Mouse (Mus musculus) c-Kit-positive CD71-positive TER-119-negative erythroid progenitor cells, embryonic 14.5 days (primary cell): ENCODE results near the gene Gnptab.

Source experiments
- DNase-seq: peaks from one replicate; pipeline ENCODE4 v3.0.0-alpha.2; 2013; ENCODE audit warnings: low read depth

Gnptab gene

DNA sequence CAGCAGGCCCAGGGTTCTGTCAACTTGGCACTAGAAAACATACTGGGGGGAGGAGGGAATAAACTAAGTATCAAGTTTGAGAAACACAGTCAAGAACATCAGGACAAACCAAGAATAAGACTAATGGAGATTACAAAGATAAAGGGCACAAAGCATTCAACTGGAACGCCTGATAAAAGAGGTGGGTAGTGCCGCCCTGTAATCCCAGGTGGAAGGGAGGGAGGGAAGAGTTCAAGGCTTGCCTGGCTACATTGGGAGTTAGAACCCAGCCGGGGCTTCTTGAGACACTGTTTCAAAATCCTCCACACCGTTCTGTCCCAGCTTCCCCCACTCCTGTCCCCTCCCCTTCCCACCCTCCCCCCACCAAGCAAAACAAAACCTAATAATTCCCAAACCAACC, 1.3 kb upstream of the Gnptab start:
- no peak for DNase-seq

DNA sequence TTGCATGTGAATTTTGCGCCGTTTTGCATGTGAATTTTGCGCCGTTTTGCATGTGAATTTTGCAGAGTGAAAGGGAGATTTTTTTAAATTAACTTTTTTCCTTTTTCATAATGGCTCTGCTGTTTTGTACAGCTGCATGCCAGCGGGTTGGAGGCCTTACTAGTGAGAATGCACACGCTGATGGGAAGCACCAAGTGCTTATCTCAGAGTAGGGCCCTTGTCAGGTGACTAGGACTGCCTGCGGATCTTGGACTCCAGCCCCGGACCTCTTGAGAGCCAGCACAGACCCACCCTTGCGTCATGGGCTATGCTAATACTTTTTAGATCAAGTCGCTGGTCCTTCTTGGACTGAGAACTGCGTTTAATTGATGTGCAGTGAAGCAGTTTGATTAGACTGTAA, 1.1 kb downstream of the Gnptab start:
- DNase-seq, result no peak

DNA sequence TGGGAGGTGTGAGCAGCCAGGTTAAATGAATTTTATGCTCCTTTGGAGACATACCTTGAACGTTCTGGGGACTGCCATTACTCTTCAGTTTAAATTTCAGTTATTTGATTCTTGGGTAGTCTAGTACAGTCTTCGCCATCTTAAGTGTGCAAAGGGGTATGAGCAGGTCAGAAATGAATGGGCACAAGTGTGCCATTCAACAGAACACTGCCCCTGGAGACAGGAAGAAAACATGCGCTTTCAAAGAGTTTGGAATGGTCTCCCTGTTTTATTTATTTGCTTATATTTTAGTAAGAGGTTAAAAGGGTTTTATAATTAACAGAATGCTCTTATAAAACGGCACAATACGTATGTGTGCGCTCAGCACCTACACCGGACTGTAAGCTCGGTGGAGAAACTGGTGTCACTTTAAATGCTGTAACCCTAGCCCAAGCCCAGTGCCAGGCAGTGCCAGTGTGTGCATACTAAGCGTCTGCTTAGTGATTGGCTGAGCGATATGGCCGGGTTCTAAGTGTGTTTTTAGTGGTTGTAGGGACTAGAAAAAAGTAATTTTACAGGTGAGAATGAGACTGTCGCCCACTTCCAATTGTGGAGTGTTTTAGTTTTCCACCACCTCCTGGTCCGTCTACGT, 1.6 kb downstream of the Gnptab start:
- DNase-seq, result no peak

DNA sequence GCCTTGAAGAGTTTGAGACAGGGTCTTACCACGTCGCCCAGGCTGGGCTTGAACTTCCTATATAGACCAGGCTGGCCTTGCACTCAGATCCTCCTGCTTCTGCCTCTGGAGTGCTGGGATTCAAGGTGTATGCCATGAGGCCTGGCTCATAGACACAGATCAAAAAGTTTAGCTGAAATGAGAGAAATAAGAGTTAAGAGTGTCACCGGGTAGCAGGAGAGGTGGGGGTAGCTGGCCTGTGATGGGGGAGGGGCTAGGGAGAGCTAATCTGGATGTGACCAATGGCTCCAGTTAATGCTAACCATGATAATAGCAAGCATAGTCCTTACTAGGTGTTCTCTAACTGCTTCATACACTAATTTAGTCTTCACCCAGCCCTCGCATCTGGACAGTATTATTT, 2.4 kb downstream of the Gnptab start:
- DNase-seq, result no peak

DNA sequence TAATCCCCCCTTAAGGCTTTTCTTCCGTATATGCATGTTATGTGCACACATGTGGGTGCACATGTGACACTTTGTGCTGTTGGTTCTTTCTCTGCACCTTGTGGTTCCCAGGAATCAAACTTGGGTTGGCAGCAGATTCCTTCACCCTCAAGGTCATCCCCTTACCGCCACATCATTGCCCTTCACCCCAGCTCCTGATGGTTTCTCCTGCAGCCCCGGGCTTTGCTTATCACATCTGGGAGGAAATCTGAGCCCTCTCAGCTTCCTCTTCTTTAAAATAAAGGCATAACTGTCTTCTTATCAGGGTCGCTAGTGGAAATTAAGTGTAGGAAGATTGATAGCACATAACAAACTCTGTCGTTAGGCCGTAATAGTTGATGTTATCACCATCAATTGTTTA, 3.1 kb downstream of the Gnptab start:
- no peak for DNase-seq

DNA sequence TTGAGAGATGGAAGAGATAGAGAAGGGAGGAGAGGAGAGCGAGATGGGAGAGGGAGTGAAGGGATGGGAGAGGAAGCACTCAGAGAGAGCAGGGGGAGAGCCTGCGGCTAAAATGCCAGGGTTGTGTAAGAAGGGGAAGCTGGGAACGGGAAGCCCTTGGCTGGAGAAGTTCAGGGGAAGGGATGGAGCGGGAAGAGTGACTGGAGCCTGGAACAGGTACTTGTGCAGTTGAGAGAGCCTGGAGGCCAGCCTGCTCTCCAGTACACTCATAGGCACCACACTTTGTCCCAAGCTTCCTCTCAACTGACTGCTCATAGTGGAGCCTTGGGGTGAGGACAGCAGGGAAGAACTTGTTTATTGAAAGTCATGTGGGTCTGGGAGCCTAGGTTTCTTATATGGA, 4.5 kb downstream of the Gnptab start:
- no peak for DNase-seq

DNA sequence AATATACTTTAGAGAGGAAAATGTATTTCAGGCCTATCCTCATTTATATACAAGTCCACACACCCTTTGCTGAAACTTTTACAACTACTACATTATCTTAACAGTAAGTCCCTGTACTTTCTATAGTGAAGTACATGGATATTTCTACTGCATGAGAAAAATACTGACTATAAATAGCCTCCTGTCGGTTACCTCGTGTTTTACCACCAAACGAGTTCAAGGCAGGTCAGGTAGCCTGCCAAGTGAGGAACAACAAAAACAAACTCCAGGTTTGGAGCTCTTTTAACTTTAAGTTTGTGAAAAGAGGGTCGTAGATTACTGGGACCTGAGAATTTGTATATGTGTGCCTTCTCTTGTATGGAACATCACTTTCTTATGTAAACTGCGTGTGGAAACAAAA, 5.1 kb downstream of the Gnptab start:
- DNase-seq, result no peak

DNA sequence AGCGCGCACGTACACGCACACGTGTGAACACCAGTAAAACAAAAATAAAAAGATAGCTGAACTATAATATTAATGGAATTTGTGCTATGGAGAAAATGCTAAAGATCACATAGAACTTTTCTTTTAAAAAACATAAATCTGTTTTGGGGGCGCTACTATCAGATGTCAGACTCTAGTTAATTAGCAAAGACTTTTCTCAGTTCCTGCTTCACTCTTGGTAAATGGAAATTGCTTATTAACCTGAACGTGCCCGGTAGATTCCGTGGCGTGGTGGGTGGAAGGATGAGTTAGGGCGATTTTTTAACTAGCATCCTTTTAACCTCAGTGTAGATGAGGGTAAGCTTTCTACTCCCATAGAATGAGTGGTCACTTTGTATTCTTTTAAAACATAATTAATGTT, 6.4 kb downstream of the Gnptab start:
- no peak for DNase-seq

DNA sequence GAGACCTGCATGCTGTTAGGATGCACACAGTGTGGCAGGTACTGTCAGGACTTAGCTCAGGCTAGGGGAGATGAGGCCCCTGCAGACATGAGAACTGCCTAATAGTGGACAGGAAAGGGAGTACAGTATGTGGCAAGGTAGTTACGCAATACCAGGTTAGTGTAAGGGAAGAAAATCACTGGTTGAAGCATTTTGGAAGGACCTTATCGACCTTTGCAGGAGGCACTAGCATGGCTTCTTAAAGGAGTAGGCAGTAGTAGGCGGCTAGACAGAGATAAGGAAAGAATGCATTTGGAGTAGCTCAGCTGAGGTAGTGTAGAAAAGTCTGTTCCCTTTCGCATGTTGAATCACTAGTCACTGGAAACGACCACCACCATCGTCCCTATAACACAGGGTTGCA, 6.8 kb downstream of the Gnptab start:
- peak; percentile 62 for DNase-seq

DNA sequence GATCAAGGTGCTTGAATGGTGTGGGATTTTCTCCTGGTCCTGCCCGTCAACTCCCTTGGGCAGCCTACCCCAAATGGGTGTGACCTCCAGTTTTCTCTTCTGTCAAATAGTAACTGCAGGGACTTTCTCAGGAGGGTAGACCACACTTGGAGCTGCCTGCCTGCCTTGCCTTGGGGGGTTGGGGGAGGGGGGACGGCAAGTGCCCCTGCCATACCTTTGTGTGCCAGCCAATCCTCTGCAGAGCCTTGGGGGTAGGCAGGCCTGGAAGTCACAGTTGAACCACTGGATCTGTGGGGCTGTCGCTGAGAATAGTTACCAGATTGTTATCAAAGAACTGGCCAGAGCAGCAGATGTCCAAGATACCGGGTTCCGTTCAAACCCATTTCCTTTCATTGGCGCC, 7.3 kb downstream of the Gnptab start:
- no peak for DNase-seq

DNA sequence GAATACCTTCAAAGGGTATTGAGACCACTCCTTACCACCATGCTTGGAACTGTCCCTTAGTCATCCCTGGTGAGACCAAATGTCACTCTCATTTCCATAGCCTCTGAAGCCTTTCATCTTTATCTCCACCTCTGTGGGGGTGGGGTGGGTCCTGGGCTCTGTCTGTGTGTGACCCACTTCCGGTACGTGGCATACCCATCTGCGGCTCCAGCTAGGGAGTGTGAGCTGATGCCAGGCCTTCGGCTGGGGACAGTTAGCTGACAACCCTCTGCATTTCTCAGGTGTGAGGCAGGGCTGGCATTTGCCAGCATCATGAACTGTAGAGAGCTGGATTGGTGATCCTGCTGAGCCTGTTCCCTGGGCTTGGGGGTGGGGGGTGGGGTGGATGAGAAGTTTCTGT, 10.6 kb downstream of the Gnptab start:
- no peak for DNase-seq

DNA sequence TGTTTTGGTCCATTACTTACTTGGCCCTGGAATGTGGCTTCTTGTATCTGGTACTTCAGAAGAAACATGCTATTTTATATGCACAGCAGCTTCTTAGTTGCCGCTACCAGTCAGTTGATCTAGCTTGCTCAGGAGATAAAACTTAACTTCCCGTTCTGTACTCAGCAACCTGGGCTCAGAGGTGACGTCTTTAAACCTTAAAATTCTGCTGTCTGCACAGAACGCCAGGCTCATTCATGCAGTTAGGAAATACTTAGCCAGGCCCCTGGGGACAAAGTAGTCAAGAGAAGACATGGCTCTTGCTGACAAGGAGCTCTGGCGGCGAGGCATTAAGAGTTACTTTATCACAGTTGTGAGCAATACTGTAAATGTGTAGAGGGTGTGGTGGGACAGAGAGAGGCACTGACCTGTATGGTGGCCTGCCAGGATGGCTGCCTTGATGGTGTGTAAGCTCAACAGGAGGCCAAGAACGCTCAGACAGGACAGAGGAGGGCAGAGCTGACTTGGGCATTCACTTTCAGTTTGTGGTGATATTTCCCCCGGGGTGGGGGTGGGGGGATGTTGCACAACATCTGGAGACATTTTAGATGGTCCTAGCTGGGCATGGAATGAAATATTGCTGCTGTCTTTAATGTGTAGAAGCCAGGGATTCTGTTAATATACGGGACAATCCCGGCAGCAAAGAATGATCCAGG, 11.3 kb downstream of the Gnptab start:
- no peak for DNase-seq

DNA sequence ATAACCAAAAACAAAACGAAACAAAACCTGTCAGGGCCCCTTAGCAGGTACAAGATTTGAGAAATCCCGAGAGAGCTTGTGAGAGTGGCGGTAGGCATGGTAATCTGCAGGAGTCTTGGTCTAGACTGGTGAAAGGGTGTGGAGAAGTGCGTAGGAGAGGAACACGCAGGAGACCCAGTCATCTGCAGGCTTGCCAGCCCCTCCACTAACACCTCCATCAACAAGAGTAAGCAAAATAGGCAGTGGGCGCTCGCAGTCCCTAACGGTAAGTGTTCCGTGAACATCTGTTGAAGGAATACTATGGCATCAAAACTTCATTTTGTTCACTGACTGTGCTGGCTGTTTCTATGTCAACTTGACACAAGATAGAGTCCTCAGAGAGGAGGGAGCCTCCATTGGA, 12.6 kb downstream of the Gnptab start:
- no peak for DNase-seq

DNA sequence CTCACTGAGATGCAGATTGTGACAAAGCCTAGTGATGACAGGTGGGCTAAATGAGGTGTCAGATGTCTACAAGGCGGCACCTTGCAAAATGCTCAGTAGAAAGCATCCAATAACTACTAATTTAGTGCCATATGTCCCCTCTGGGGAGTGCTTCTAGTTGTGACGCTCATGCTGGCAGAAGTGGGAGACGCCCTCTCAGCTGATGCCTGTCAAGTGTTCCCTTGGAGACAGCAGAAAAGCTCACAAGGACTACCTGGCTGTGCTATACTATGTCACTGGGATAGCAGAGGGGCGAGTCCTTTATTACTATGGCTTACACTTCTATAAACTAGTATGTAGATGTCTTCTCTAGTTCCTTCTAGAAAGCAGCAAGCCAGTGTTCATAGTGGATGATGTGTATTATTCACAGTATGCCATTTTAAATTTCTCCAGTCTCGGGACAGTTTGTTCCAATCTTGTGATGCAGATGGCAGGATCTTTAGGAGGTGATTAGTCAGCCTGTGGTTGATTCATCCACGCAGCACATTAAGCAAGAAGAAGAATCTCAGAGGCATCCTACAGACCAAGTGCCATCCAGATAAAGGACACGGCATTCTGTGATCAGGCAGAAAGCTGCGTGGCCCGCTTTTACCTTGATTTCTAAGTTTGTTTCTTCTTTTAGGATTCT, 13.4 kb downstream of the Gnptab start:
- no peak for DNase-seq

DNA sequence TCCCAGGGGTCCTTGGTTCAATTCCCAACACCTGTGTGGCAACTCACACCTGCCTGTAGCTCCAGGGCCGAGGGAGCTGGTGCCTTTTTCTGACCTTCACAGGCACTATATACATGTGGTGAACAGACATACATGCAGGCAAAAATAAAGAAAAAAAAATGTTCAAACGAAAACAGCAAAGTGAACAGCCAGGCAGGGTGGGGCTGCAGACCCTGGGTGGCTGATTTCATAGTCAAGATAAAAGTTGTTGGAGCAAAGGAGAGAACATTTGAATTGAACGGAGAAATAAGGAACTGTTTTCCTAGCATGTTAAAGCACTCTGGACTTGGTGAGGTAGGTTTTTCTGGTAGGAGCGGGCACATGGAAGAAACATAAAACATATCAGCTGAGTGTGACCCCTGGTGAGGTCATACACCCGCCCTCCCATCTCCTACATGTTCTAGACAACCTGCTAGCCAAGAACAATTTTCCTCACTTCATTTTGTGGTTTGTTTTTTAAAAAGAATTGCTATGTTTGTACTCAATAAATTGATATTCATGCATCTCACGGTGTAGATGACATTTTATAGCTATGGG, 19.8 kb downstream of the Gnptab start:
- DNase-seq, result no peak

DNA sequence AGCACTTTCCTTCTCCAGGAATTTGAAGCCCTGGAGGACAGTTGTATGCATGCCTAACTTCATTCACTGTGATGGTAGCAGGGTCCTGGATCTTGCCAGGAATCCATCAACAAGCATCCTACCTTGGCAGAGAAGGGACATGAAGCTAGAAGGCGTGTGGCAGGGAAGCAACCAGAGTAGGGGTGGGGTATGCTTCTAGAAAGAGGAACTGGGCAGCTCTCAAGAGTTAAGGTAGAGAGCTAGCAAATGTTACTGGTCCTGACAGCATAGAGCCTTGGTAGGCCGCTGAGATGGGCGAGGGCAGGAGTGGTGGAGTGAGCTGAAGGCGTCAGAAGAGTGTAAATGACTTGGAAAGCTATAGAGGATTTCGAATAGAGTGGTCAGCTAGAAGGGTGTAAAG, 20.3 kb downstream of the Gnptab start:
- no peak for DNase-seq

DNA sequence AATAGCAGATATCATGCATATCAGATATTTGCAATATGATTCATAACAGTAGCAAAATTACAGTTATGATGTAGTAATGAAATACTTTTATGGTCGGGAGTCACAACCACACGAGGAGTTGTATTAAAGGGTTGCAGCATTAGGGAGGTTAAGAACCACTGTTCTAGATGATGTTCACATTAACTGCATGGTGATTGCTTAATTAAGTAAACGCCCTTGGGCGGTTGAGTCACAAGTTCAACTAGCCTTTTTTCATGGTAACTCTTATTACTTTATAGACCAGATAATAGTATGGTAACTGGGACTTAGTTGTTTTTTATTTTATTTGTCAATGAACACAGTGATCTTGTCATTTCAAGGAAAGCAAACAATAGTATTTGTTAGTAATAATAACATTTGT, 24.1 kb downstream of the Gnptab start:
- no peak for DNase-seq

DNA sequence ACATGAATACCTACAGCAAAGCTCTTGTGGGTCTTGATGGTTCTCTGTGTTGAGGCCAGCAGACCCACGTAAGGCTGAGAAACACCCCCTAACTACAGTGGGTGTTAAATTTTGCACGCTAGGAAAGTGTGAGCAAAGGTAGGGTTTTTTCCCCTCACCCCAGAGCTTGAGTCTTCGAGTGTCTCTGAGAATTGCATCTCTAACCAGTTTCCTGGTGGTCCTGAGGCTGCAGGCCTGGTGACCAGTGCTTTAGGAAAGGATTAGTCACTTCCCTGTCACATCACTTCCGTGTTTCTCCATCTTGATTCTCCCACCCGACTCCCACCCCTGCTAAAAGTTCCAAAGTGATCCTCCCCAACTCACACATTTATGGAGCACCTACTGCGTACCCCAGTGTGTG, 25.3 kb downstream of the Gnptab start:
- DNase-seq, result no peak

DNA sequence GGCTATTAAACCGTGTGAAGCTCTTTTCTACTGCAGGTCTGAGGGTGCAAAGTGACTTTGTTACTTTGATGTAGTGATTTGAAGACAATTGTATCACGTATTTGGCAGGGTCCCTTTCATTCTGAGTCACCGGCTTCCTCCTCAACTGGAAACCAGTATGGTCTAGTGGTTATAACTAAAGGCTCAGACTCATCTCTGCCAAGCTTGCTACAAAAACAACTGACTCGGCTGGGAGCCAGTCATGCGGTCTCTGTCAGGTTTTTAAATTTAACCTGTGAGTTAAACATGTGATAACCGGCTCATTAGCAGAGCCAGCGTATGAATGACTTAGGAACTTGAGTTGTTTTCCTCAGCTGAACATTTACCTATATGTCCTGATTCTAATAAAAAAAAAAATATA, 26.9 kb downstream of the Gnptab start:
- no peak for DNase-seq

DNA sequence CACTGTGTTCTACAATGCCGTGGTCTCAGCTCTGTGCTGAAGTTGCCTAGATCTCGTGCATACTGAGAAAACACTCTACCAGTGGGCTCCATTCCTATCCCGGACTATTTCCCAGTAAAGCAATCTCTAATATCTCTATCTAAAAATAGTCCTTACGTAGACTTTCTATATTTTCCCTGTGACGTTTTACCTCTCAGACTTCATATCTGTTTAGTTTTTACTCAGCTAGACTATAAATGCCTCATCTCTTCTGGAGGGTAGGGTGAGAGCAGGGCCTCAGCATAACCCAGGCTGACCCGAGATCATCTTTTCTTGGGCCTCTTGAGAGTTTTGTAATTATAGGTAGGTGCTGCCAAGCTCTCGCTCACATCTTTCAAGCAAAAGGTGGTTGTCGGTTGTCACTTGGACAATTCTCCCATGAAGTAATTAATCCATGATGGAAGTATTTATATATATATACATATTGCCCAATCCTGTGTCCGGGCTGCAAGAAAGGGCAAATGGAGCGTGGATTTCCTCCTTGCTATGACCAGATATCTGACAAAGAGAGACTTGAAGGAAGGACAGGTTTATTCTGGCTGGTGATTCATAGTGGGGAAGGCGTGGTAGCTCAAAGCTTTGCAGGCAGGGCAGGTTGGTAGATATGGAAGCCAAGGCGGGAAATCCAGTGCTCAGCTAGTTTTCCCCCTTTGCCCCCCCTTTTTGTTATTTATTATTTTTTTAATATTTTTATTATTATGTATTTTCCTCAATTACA, 29.1 kb downstream of the Gnptab start:
- no peak for DNase-seq

DNA sequence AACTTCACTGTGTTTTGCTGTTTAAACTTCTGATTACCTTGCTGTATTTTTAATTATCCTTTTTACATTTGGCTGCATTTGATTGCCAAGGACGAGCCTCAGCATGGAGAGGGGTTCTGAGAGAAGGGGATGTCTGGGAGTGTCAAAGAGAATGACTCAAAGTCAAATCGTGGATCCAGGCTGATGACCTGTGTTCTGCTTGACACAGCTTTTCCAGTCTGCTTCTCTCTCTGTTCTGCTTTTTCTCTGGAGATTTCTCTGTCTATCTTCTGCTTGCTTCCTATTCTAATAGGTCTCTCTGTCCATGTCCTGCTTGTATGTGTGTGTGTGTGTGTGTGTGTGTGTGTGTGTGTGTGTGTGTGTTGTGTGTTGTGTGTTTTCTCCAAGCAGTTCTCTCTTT, 30.8 kb downstream of the Gnptab start:
- no peak for DNase-seq

DNA sequence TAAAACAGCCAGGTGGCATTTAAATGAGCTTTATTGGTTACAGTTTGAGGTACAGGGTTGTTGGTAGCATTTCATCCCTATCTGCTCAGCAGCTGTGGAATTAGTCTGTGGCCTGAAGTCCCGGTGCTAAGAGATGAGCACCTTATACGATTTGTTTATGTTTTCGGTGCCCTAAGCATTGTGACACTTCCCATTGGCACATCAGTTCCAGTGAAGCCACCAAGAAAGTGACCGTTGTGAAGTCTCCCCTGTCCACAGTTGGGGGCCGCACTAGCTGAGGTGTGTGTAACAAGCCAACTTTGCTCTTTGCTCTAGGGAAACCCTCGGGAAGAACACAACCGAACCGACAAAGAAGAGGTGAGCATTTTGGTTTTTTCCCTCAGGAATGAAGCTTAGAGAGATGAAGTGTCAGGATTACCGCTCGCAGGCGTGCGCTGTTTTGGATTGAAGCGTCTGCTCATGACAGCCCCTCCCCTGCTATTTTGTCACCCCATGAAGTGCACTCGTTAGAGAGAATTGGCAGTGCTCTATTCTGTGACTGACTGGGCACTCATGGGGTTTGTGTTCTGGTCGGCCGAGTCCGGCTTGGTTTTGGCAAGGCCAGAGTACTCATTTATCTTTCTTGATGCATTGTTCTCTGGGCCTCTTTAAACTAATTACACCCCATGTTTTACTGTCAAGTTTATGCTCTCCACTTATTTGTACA, 33.5 kb downstream of the Gnptab start:
- DNase-seq, result no peak
